Mouse (Mus musculus) ovary, postnatal 10 days (tissue): Measurements from ENCODE around the gene Fzd9.
"Not testable (repeated sequence)": the region's sequence is repeated elsewhere in the genome, so short reads cannot be mapped to it uniquely, and the experiment has no call there.

Experiments used
- DNase-seq: peaks from one replicate; pipeline ENCODE4 v3.0.0; 2022; ENCODE audit warnings: low spot score

Gene Fzd9

DNA sequence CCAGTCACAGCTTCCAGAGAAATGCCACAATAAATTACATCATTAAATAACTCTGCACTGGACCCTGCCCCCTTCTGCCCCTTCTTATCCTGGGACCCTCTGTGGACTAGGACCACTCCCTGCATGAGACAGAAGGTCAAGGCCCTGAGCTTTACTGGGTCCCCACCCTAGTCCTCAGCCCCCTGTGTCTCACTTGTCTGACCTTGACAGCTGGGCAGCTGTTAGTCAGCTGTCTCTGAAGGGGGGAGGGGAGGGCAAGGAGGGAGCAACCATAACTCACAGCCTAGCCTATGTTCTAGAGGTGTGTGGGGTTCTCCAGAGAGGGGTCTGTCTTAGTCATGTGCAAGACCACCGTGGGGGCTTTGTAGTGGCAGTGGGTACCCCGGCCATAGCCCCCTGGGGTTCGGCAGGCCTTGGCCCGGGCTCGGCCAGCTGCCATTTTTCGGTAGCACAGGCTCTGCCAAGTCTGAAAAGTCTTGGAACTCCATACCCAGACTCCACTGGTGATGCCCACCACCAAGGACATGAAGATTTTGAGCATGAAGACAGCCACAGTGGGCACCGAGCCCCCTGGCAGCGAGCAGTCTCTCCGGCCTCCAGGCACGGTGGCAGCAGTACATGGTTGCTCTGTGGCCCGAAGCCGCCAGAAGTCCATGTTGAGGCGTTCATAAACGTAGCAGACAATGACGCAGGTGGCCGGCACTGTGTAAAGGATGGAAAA is 1.9 kb downstream of the Fzd9 start:
- no peak for DNase-seq

DNA sequence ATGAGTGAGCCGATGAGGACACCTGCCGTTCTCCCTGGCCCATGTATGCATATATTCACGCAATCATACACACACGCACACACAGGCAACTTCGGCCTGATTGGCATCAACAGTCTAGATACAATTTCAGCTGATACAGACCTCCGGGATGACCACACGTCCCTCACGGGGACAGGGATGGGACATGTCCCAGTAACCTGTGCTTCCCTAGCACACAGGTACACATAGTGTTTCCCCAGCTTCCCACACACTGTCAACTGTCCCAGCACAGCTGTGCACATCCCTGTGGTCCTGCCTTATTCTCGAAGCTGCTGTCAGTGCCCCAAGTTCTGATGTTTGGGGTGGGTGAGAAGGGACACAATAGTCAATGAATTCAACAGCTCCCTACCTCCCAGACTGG is 3.7 kb downstream of the Fzd9 start:
- no peak for DNase-seq

DNA sequence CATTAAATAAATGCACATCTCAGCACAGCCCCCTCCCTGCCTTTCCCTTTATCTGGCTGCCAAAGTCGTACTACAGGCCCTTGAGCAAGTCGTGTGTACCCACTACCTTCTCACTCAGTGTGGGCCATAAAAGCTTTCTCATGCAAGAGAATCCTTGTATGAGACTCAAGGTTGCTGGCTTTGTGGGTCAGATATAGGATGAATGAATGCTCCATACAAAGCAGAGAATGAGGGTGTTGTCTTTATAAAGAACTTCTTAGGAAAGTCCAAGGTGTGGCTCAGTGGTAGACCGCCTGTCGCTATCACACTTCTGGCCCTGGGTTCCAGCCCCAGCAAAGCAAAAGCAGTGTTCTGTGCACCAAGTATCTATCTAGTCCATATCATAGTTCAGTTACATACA is 4.5 kb downstream of the Fzd9 start:
- DNase-seq: no peak

DNA sequence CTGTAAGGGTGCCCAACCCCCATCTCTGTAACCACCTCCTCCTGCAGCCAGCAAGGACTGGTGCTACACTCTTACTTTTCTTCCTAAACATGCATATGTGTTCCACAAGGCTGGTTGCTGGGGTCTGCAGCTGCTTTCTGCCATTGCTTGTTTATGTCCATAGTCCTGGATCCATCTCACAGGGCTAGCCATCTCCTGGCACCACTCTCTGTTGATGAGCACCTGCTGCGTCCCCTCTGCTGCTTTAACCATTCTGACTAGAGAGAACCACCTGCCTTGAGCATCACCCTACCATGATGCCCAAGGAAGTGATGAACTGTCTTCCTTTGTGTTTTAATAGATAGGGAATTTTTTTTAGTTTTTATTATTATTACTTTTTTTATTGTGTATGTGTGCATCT is 7.9 kb downstream of the Fzd9 start:
- no peak for DNase-seq

GRCm38 (mm10) chr5:135242608-135243007 is 8.4 kb downstream of the Fzd9 start:
- DNase-seq: no peak

DNA sequence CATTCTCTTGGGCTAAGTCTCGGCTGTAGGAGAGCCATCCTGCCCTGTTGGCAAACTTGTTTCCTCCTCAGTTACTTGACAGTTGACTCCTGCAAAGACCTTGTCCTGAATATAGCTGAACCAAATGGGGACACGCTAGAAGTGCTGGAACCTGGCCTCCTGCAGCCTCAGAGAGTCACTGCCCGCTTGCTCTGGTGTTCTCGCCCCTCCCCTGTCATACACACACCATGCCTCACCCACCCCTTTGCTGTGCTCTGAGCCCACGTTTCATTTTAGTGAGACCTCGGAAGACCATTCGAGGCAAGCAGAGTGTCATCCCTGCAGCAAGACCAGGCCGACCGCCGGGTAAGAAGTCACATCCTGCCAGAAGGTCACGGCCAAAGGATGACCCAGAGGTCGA is 8.9 kb downstream of the Fzd9 start:
- no peak for DNase-seq

DNA sequence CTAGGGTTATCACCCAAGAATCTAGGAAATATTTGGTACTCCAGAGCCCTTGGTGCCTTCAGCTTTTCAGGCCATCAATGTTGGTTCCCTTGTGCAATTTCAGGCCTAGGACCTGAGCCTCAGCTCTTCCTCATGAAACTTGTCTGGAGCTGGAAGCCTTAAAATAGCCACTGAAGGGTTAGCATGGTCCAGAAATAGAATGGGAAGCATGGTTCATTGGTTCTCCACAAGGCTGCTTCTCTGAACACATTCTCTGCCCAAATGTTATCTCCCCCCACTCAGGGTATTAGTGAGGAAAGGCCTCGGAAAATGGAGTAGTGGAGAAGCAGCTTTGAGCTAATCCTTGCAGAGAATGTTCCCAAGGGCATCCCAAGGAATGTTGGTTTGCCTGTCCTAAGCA is 9.6 kb downstream of the Fzd9 start:
- DNase-seq: no peak

GRCm38 (mm10) chr5:135238832-135239231 is 12.2 kb downstream of the Fzd9 start:
- no peak for DNase-seq

DNA sequence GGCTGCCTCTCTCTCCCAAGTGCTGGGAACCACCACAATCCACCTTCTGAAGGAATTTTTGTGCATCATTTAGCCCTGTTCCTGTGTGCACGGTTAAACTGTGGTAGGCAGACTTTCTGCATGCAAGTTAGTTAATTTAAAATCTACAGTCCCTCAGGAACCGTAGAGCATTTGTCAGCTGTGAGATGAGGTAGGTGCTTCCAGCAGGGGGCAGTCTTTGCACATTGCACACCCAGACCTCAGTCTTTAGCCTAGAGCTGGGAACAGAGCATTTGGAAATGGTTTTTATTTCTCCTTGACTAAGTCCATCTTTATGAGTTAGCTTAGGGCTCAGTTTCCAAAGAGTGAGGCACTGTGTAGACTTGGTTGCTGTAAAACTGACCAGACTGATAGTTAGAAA is 14.5 kb downstream of the Fzd9 start:
- no peak for DNase-seq

DNA sequence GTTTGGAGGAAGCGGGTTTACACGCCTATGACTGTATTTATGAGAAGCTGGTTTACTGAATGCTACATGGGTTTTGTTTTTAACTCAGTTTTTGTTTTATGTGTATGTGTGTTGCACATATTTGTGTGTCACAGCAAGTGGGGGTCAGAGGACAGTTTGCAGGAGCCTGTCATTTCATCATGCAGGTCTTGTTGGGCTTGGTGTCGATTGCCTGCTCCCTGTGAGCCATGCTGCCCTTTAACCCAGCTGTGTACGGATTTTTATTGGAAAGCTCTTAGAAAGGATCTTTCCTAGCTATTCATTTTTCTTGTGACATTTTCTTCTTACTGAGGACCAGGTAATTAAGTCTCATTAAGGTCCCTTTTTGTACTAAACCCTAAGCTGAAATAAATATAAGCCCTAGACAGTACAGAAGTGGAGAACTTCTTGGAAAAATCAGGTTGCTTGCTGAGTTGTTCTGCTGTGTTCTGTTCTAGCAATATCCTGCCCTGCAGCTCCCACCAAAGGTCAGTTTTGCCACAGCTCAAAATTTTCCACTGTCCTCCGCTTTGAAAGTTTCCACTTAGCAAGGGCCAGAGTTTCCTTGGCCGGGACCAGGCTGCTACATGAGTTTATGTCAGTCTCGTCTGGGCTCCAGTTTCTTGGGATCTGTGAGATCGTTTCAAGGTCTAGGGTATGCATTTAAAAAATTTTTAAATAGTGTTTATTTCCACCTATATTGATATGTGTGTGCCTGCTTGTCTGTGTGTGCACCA is 17.7 kb downstream of the Fzd9 start:
- DNase-seq: no peak

DNA sequence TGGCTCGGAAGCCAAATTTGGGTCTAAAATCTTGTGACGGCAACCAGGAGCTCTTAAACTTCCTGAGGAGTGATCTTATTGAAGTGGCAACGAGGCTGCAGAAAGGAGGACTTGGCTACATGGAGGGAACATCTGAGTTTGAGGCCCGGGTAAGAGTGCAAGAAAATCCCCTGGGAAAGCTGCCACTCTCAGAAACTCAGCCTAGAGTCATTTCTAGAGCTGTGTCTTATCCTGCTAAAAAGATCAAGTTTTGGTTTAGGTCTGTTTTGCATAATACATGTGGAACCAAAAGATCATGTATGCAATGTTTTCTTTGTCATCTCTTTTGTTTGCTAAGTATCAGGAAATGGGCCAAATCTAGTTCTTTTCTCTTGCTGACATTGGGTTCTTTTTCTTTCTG is 20.8 kb downstream of the Fzd9 start:
- DNase-seq: no peak

DNA sequence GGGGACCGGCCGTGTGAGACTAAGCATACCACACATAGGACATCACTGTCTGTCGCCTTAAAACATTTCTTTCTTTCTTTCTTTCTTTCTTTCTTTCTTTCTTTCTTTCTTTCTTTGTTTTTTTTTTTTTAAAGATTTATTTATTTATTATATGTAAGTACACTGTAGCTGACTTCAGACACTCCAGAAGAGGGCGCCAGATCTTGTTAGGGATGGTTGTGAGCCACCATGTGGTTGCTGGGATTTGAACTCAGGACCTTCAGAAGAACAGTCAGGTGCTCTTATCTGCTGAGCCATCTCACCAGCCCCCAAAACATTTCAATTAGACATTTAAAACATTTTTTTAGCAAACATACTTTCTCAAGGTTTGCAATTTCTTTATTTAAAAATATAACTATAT is 25.2 kb downstream of the Fzd9 start:
- not testable (repeated sequence) for DNase-seq

DNA sequence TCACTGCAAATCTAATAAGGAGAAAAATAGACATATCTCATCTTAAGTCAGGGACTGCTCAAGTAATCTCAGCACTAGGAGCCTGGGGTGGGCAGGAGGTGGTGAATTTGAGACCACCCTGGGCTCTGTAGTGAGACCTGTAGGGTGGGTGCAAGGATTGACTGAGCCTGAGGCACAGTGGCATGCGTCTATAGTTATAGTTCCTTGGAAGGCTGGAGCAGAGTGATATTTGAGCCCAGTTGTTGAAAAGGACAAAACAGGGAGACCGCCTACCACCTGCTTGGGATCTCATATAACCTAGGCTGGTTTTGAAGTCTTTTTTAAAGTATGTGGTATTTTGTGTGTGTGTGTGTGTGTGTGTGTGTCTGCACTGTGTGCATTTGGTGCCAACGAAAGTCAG is 26.9 kb downstream of the Fzd9 start:
- no peak for DNase-seq

GRCm38 (mm10) chr5:135222066-135222465 is 29.0 kb downstream of the Fzd9 start:
- no peak for DNase-seq

GRCm38 (mm10) chr5:135220941-135221340 is 30.1 kb downstream of the Fzd9 start:
- no peak for DNase-seq

- no peak for DNase-seq
These were observed 34.2 kb downstream of the Fzd9 start for GRCm38 (mm10) chr5:135216871-135217270.

DNA sequence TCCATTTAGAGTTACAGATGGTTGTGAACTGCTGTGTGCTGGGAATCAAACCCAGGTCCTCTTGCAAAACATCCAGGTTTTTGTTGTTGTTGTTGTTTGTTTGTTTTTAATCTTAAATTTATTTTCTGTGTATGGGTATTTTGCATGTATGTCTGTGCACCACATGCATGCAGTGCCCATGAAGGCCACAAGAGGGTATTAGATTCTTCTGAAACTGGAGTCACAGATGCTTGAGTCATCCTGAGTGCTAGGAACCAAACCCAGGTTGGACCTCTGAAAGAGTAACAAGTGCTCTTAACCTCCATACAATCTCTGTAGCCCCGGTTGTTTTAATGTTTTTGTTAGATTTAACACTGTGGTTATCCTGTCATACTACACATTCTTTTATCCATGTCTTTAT is 42.8 kb downstream of the Fzd9 start:
- DNase-seq: no peak

DNA sequence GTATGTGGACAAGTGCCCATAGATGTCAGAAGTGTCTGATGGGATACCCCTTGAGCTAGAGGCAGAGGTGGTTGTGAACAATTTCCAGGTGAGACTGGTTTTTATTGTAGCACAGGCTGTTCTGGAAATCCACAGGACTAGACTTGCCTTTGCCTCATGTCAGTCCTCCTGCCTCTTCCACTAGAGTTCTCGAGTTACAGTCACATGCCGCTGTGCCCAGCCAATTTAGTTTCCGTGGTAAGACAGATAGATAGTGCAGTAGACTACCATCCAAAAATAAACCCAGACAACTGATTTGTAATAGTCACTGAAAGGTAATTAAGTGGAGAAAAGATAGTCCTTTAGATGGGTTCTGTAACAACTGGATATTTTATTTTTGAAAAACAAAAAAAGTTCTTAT is 48.3 kb downstream of the Fzd9 start:
- DNase-seq: no peak
